Mouse (Mus musculus): ENCODE data around the gene Kif5c. TPM values are rescaled to one million over a fixed set of nuclear protein-coding genes. Genes with fewer than 3 reads are reported as not detected.

Gene Kif5c
- polyA plus RNA-seq, 1 experiment from 2014 or later: 2.7 TPM

- DNase-seq (ENCODE audit: low spot score) (no peak), ATAC-seq (replicated peaks; ENCODE audit: low FRiP score, low read depth) (peak; percentile 12; the same call in 1 of the 2 replicates)
- no peak for TF ChIP-seq CTCF (IDR thresholded peaks at IDR 0.05; ENCODE audit: low read depth)
- no peaks in the 10 kb centered on the region for H3K36me3 ChIP-seq (ENCODE audit: insufficient read depth, low read length)
- H3K4me3 ChIP-seq (replicated peaks; ENCODE audit: low read depth, low read length): peak overlapping the region; percentile 56
- H3K9me3 ChIP-seq (replicated peaks; ENCODE audit: low read length): no peaks in the 10 kb centered on the region
- WGBS: 2% methylated on average over 11 of the region's 14 CpGs
- 0 out of 2 replicates have a peak, but pooled peaks cover 4% of the 10 kb centered on the region for H3K4me1 ChIP-seq (replicated peaks; ENCODE audit: insufficient read depth, low read length)
- peaks cover 4% of the 10 kb centered on the region; the same call in 1 of the 2 replicates for H3K27me3 ChIP-seq (ENCODE audit: insufficient read depth, low read length)
- H3K4me2 ChIP-seq (ENCODE audit: low read length): peak overlapping the region; percentile 92
- peak overlapping the region; percentile 50 for H3K9ac ChIP-seq (ENCODE audit: low read depth, low read length)
- no peak overlapping the region for H3K27ac ChIP-seq
Observed at GRCm38 (mm10) chr2:49788051-49788418, 168.9 kb downstream of the Kif5c start.

GRCm38 (mm10) chr2:49788643-49789042 is 169.5 kb downstream of the Kif5c start:
- Histone ChIP-seq H3K36me3 (ENCODE audit: insufficient read depth, low read length) (no peaks in the 10 kb centered on the region), H3K9ac (ENCODE audit: low read depth, low read length) (no peak overlapping the region), H3K4me3 (replicated peaks; ENCODE audit: low read depth, low read length) (no peak overlapping the region), H3K4me1 (replicated peaks; ENCODE audit: insufficient read depth, low read length) (0 out of 2 replicates have a peak, but pooled peaks cover 4% of the 10 kb centered on the region), H3K27me3 (ENCODE audit: insufficient read depth, low read length) (peaks cover 4% of the 10 kb centered on the region; the same call in 1 of the 2 replicates), H3K27ac (no peak overlapping the region), H3K9me3 (replicated peaks; ENCODE audit: low read length) (no peaks in the 10 kb centered on the region), H3K4me2 (ENCODE audit: low read length) (peak overlapping the region; percentile 92; the same call in 1 of the 2 replicates)
- no peak for ATAC-seq (replicated peaks; ENCODE audit: low FRiP score, low read depth)
- TF ChIP-seq CTCF (IDR thresholded peaks at IDR 0.05; ENCODE audit: low read depth): no peak
- WGBS: 18% methylated on average over 3 of the region's 3 CpGs
- DNase-seq (ENCODE audit: low spot score): no peak

- WGBS: 54% methylated on average over 6 of the region's 6 CpGs
- DNase-seq (ENCODE audit: low spot score) (no peak), ATAC-seq (replicated peaks; ENCODE audit: low FRiP score, low read depth) (no peak)
- Histone ChIP-seq H3K4me2 (ENCODE audit: low read length) (no peak overlapping the region), H3K36me3 (ENCODE audit: insufficient read depth, low read length) (no peaks in the 10 kb centered on the region), H3K27ac (no peak overlapping the region), H3K9me3 (replicated peaks; ENCODE audit: low read length) (no peaks in the 10 kb centered on the region), H3K27me3 (ENCODE audit: insufficient read depth, low read length) (peaks cover 4% of the 10 kb centered on the region; the same call in 1 of the 2 replicates), H3K9ac (ENCODE audit: low read depth, low read length) (no peak overlapping the region), H3K4me1 (replicated peaks; ENCODE audit: insufficient read depth, low read length) (0 out of 2 replicates have a peak, but pooled peaks cover 4% of the 10 kb centered on the region), H3K4me3 (replicated peaks; ENCODE audit: low read depth, low read length) (no peak overlapping the region)
- TF ChIP-seq CTCF (IDR thresholded peaks at IDR 0.05; ENCODE audit: low read depth): no peak
Observed at GRCm38 (mm10) chr2:49789078-49789477, 170.0 kb downstream of the Kif5c start.

GRCm38 (mm10) chr2:49789504-49789903 is 170.4 kb downstream of the Kif5c start:
- H3K4me2 ChIP-seq (ENCODE audit: low read length): no peak overlapping the region
- H3K27me3 ChIP-seq (ENCODE audit: insufficient read depth, low read length): peaks cover 4% of the 10 kb centered on the region; the same call in 1 of the 2 replicates
- 66% methylated on average over 5 of the region's 5 CpGs for WGBS
- H3K27ac ChIP-seq: no peak overlapping the region
- DNase-seq (ENCODE audit: low spot score) (no peak), ATAC-seq (replicated peaks; ENCODE audit: low FRiP score, low read depth) (no peak)
- no peak overlapping the region for H3K9ac ChIP-seq (ENCODE audit: low read depth, low read length)
- H3K9me3 ChIP-seq (replicated peaks; ENCODE audit: low read length): no peaks in the 10 kb centered on the region
- no peak overlapping the region for H3K4me3 ChIP-seq (replicated peaks; ENCODE audit: low read depth, low read length)
- no peak for TF ChIP-seq CTCF (IDR thresholded peaks at IDR 0.05; ENCODE audit: low read depth)
- H3K36me3 ChIP-seq (ENCODE audit: insufficient read depth, low read length): no peaks in the 10 kb centered on the region
- H3K4me1 ChIP-seq (replicated peaks; ENCODE audit: insufficient read depth, low read length): 0 out of 2 replicates have a peak, but pooled peaks cover 4% of the 10 kb centered on the region

GRCm38 (mm10) chr2:49797444-49798143 is 178.5 kb downstream of the Kif5c start:
- Histone ChIP-seq H3K9me3 (replicated peaks; ENCODE audit: low read length) (no peaks in the 10 kb centered on the region), H3K9ac (ENCODE audit: low read depth, low read length) (no peak overlapping the region), H3K36me3 (ENCODE audit: insufficient read depth, low read length) (no peaks in the 10 kb centered on the region), H3K27me3 (ENCODE audit: insufficient read depth, low read length) (no peaks in the 10 kb centered on the region), H3K4me2 (ENCODE audit: low read length) (no peak overlapping the region), H3K4me3 (replicated peaks; ENCODE audit: low read depth, low read length) (no peak overlapping the region), H3K4me1 (replicated peaks; ENCODE audit: insufficient read depth, low read length) (no peaks in the 10 kb centered on the region), H3K27ac (no peak overlapping the region)
- DNase-seq (ENCODE audit: low spot score) (no peak), ATAC-seq (replicated peaks; ENCODE audit: low FRiP score, low read depth) (no peak)
- TF ChIP-seq CTCF (IDR thresholded peaks at IDR 0.05; ENCODE audit: low read depth): no peak
- 69% methylated on average over 14 of the region's 14 CpGs for WGBS

- H3K36me3 ChIP-seq (ENCODE audit: insufficient read depth, low read length): no peaks in the 10 kb centered on the region
- H3K4me2 ChIP-seq (ENCODE audit: low read length): no peak overlapping the region
- DNase-seq (ENCODE audit: low spot score) (no peak), ATAC-seq (replicated peaks; ENCODE audit: low FRiP score, low read depth) (no peak)
- H3K27ac ChIP-seq: no peak overlapping the region
- H3K9me3 ChIP-seq (replicated peaks; ENCODE audit: low read length): no peaks in the 10 kb centered on the region
- 58% methylated on average over 8 of the region's 8 CpGs for WGBS
- no peak for TF ChIP-seq CTCF (IDR thresholded peaks at IDR 0.05; ENCODE audit: low read depth)
- no peak overlapping the region for H3K4me3 ChIP-seq (replicated peaks; ENCODE audit: low read depth, low read length)
- H3K9ac ChIP-seq (ENCODE audit: low read depth, low read length): no peak overlapping the region
- no peaks in the 10 kb centered on the region for H3K4me1 ChIP-seq (replicated peaks; ENCODE audit: insufficient read depth, low read length)
- no peaks in the 10 kb centered on the region for H3K27me3 ChIP-seq (ENCODE audit: insufficient read depth, low read length)
Observed at GRCm38 (mm10) chr2:49804448-49804847, 185.3 kb downstream of the Kif5c start.

Data from kidney, postnatal 0 days (tissue).